Mouse (Mus musculus) embryonic facial prominence, embryonic 12.5 days (tissue): ENCODE data around the gene Shroom4. TPM values are rescaled to one million over a fixed set of nuclear protein-coding genes. Genes with fewer than 3 reads are reported as not detected.
"Not testable (repeated sequence)": the region's sequence is repeated elsewhere in the genome, so short reads cannot be mapped to it uniquely, and the experiment has no call there.

Source experiments
- ATAC-seq: fragments of 200-750 bp; cut with Nextera tagmentation; 2 replicates; pipeline ENCODE4 v1.8.0; 2017; ENCODE audit not compliant: insufficient number of reproducible peaks, insufficient read depth, low FRiP score, low TSS enrichment
- H3K27ac ChIP-seq: fragments of 300-500 bp; sonication (generic); 2 replicates; pipeline ENCODE4 v1.5.1; 2016; ENCODE audit warnings: mild to moderate bottlenecking
- H3K27me3 ChIP-seq: fragments of 300-500 bp; sonication (generic); 2 replicates; pipeline ENCODE4 v1.6.1; 2016; ENCODE audit warnings: mild to moderate bottlenecking, moderate library complexity
- H3K36me3 ChIP-seq: fragments of 300-500 bp; sonication (generic); 2 replicates; pipeline ENCODE4 v1.6.1; 2016; ENCODE audit warnings: mild to moderate bottlenecking
- H3K4me1 ChIP-seq: fragments of 300-500 bp; sonication (generic); 2 replicates; pipeline ENCODE4 v1.6.1; 2016
- H3K4me2 ChIP-seq: fragments of 300-500 bp; sonication (generic); replicated peaks from 2 replicates; pipeline ENCODE4 v1.6.1; 2016; ENCODE audit warnings: mild to moderate bottlenecking, moderate library complexity
- H3K4me3 ChIP-seq: fragments of 300-500 bp; sonication (generic); 2 replicates; pipeline ENCODE4 v1.5.1; 2016; ENCODE audit warnings: mild to moderate bottlenecking
- H3K9ac ChIP-seq: fragments of 300-500 bp; sonication (generic); 2 replicates; pipeline ENCODE4 v1.6.1; 2016; ENCODE audit warnings: mild to moderate bottlenecking, moderate library complexity
- H3K9me3 ChIP-seq: fragments of 300-500 bp; sonication (generic); 2 replicates; pipeline ENCODE4 v1.6.1; 2016; ENCODE audit warnings: mild to moderate bottlenecking, moderate library complexity
- WGBS: fragments of 180-500 bp; shearing (Covaris S2); methylation state at CpG from one replicate; pipeline ENCODE4 v1.1.7; 2016; 5-methylcytosine and 5-hydroxymethylcytosine counted together
- polyA plus RNA-seq: library from polyadenylated mRNA; unstranded; fragments of >200 nt; fragmentation: Nextera tagmentation; extraction: Ambion mirVana; gene quantifications from 2 replicates; pipeline ENCODE4 v1.2.1, GENCODE M21; 2016

Gene Shroom4
- polyA plus RNA-seq, 1 experiment from 2014 or later: 10.1 TPM

DNA sequence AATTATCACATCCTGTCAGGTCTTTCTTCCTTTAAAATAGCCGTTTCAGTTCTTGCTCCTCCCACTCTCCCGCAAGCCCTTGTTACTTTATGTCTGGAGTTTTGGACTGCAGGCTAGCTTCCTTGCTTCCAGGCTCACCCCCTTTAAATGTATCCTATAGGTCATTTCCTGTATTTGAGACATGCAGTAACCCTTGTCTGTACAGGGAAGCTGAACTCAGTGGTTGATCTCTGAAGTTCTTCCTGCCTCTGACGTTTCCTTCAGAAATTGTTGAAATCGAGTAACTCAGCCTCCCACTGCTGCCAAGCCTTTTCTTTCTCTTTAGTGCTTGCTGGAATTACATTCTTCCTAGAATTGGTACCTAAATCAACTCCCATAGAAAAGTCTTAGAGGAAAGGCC is 18.5 kb downstream of the Shroom4 start:
- Histone ChIP-seq H3K36me3 (no peaks in the 10 kb centered on the region), H3K4me1 (no peaks in the 10 kb centered on the region), H3K9me3 (no peaks in the 10 kb centered on the region), H3K9ac (no peak overlapping the region), H3K4me3 (no peak overlapping the region), H3K27ac (no peak overlapping the region), H3K27me3 (no peaks in the 10 kb centered on the region), H3K4me2 (no peak overlapping the region)
- no peak for ATAC-seq
- 52% methylated on average over 4 of the region's 4 CpGs for WGBS

- H3K27ac ChIP-seq: no peak overlapping the region
These were observed 35.6 kb downstream of the Shroom4 start for GRCm38 (mm10) chrX:6435260-6435659.

DNA sequence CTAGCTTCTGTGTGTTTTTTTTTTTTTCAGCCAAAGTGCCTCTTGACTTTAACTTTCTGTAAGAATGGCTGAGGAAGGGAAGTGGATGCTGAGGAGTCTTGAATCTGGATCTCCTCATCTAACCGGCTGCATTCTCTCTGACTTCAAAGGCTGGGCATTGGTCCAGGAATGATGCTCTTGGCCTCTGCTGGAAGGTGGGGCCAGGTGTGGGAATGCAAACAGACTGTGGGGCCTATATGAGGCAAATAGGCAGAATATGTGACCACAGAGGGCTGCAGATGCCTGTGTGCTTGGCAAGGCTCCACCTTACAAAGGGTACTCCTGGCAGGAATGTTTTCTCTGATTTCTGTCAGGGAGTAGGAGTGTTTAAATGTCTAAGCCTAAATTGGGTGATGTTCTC is 46.8 kb downstream of the Shroom4 start:
- Histone ChIP-seq H3K9me3 (no peaks in the 10 kb centered on the region), H3K4me3 (no peak overlapping the region), H3K4me2 (no peak overlapping the region), H3K36me3 (no peaks in the 10 kb centered on the region), H3K4me1 (no peaks in the 10 kb centered on the region), H3K27ac (no peak overlapping the region), H3K9ac (no peak overlapping the region), H3K27me3 (no peaks in the 10 kb centered on the region)
- ATAC-seq: no peak
- WGBS: 55% methylated on average over 1 of the region's 1 CpGs

More at GRCm38 (mm10) chrX:6435260-6435659, 35.6 kb downstream of the Shroom4 start:
- 80% methylated on average over 2 of the region's 2 CpGs for WGBS
- no peak overlapping the region for H3K9ac ChIP-seq
- ATAC-seq: no peak
- H3K27me3 ChIP-seq: no peaks in the 10 kb centered on the region
- H3K4me1 ChIP-seq: no peaks in the 10 kb centered on the region
- no peak overlapping the region for H3K4me3 ChIP-seq
- H3K36me3 ChIP-seq: no peaks in the 10 kb centered on the region
- no peaks in the 10 kb centered on the region for H3K9me3 ChIP-seq
- H3K4me2 ChIP-seq: no peak overlapping the region

DNA sequence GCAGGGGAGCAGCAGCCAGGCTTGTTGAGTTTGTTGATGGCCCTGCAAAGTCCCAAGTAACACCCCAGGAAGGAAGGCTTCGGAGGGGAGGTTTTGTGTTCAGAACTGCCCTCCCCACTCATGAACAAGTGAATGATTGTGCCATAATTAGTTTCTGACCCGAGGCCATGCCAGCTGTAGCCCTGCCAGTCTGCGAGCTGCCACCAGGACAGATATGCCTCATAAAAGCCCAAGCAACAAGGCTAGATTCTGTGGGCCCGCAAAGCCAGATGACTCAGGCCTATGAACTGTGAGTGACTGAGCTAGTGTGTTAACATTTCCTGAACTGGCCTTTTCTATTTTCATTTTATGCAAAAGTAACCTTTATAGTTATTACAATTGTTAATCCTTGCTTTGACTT is 48.3 kb downstream of the Shroom4 start:
- H3K4me3 ChIP-seq: no peak overlapping the region
- no peak for ATAC-seq
- 51% methylated on average over 4 of the region's 4 CpGs for WGBS
- H3K9ac ChIP-seq: no peak overlapping the region
- H3K36me3 ChIP-seq: no peaks in the 10 kb centered on the region
- no peak overlapping the region for H3K27ac ChIP-seq
- no peaks in the 10 kb centered on the region for H3K4me1 ChIP-seq
- H3K4me2 ChIP-seq: no peak overlapping the region
- no peaks in the 10 kb centered on the region for H3K9me3 ChIP-seq
- no peaks in the 10 kb centered on the region for H3K27me3 ChIP-seq

DNA sequence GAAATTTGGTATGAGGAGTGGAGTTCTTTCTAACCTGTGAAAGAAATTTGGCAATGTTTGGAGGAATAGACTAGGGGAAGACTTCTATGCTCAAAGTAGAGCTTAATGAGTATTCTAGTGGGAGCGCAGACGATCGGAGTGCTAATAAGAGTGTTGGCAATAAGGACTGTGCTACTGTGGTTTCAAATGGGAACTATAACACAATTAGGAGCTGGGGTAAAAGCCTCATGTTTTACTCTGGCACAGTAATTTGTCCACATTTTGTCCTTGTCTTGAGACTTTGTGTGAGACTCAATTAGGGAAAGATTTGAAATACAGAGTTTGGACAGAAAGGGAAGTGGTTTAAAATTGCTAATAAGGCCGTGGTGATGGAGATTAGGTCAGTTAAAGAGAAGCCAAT is 53.6 kb downstream of the Shroom4 start:
- Histone ChIP-seq H3K4me2 (no peak overlapping the region), H3K4me3 (no peak overlapping the region), H3K9ac (no peak overlapping the region), H3K9me3 (no peaks in the 10 kb centered on the region), H3K36me3 (no peaks in the 10 kb centered on the region), H3K27me3 (no peaks in the 10 kb centered on the region), H3K4me1 (no peaks in the 10 kb centered on the region), H3K27ac (no peak overlapping the region)
- WGBS: 88% methylated on average over 4 of the region's 4 CpGs
- ATAC-seq: no peak

DNA sequence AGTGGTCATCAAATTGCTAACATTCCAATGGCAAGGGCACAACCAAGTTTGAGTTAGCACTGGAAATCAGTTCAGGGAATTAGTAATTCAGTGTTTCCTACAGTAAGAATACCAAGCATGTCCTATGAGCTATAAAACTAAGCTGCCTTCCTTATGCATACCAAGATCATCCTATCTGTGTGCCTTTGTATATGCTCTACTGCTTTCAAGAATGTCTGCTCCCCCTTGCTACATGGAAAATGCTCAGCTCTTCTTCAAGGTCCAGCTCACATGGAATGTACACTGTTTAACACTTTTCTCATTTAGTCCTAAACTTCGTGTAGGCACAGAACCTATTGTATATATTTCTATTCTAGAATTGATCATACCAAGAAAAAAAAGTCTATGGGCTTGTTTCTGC is 69.6 kb downstream of the Shroom4 start:
- not testable (repeated sequence) for H3K9ac ChIP-seq, H3K4me3 ChIP-seq, H3K27me3 ChIP-seq, H3K27ac ChIP-seq, H3K9me3 ChIP-seq, ATAC-seq, H3K4me2 ChIP-seq, H3K36me3 ChIP-seq, H3K4me1 ChIP-seq
- no CpG with 5 or more reads among the region's 1 CpGs for WGBS

DNA sequence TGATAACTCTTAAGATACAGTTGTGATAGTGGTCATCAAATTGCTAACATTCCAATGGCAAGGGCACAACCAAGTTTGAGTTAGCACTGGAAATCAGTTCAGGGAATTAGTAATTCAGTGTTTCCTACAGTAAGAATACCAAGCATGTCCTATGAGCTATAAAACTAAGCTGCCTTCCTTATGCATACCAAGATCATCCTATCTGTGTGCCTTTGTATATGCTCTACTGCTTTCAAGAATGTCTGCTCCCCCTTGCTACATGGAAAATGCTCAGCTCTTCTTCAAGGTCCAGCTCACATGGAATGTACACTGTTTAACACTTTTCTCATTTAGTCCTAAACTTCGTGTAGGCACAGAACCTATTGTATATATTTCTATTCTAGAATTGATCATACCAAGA is 72.9 kb downstream of the Shroom4 start:
- H3K9me3 ChIP-seq, H3K4me3 ChIP-seq, H3K4me2 ChIP-seq, H3K36me3 ChIP-seq, H3K27me3 ChIP-seq, H3K27ac ChIP-seq, ATAC-seq, H3K9ac ChIP-seq, H3K4me1 ChIP-seq: not testable (repeated sequence)
- WGBS: no CpG with 5 or more reads among the region's 1 CpGs

DNA sequence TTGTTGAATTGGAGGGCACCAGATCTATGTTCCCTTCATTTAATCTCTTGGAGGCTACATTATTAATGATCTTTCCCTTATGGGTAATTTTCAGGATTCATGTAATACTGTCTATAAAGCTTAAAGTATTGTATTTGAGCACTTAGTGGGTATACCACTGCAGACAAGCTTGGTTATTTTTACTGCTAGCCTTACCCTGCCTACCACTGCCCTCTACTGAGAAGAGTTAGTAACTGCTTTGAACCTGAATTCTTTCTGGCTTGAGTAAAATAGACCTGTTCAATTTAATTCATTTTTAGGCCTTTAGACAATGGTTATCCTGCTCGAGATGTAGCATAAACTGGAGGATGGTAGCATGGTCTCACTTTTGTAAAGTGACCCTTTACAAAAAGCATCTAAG is 75.5 kb downstream of the Shroom4 start:
- 29% methylated on average over 1 of the region's 1 CpGs for WGBS
- no peak for ATAC-seq
- no peaks in the 10 kb centered on the region for H3K27me3 ChIP-seq
- H3K36me3 ChIP-seq: no peaks in the 10 kb centered on the region
- no peaks in the 10 kb centered on the region for H3K9me3 ChIP-seq
- H3K27ac ChIP-seq: no peak overlapping the region
- H3K9ac ChIP-seq: no peak overlapping the region
- H3K4me2 ChIP-seq: no peak overlapping the region
- no peaks in the 10 kb centered on the region for H3K4me1 ChIP-seq
- H3K4me3 ChIP-seq: no peak overlapping the region

DNA sequence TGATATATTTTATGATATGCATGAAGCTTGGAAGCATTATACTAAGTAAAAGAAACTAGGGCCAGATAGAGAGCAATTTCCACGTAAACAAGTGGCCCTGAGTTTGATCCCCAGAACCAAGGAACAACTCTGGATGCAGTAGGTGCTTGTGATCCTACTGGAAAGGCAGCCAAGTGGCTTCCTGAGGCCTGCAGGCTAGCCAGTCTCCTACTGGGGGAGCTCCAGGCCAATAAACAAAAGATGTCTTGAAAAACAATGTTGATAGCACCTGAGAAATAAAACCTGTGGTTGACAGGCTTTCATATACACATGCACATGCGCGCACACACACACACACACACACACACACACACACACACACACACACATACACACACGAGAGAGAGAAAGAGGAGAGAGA is 82.6 kb downstream of the Shroom4 start:
- Histone ChIP-seq H3K27me3 (no peaks in the 10 kb centered on the region), H3K9ac (no peak overlapping the region), H3K36me3 (no peaks in the 10 kb centered on the region), H3K4me1 (peaks cover 3% of the 10 kb centered on the region; the same call in 1 of the 2 replicates), H3K27ac (no peak overlapping the region), H3K4me2 (no peak overlapping the region), H3K4me3 (no peak overlapping the region), H3K9me3 (no peaks in the 10 kb centered on the region)
- ATAC-seq: no peak
- WGBS: 78% methylated on average over 4 of the region's 4 CpGs

GRCm38 (mm10) chrX:6483817-6484216 is 84.2 kb downstream of the Shroom4 start:
- Histone ChIP-seq H3K9me3 (no peaks in the 10 kb centered on the region), H3K4me3 (no peak overlapping the region), H3K36me3 (no peaks in the 10 kb centered on the region), H3K4me2 (no peak overlapping the region), H3K4me1 (peaks cover 3% of the 10 kb centered on the region; the same call in 1 of the 2 replicates), H3K27me3 (no peaks in the 10 kb centered on the region), H3K9ac (no peak overlapping the region), H3K27ac (peak overlapping the region; percentile 54; the same call in 1 of the 2 replicates)
- WGBS: 26% methylated on average over 8 of the region's 8 CpGs
- no peak for ATAC-seq

GRCm38 (mm10) chrX:6490433-6490832 is 90.8 kb downstream of the Shroom4 start:
- Histone ChIP-seq H3K9me3 (no peaks in the 10 kb centered on the region), H3K4me3 (no peak overlapping the region), H3K9ac (no peak overlapping the region), H3K27me3 (no peaks in the 10 kb centered on the region), H3K4me1 (peaks cover 1% of the 10 kb centered on the region; the same call in 1 of the 2 replicates), H3K36me3 (no peaks in the 10 kb centered on the region), H3K4me2 (no peak overlapping the region), H3K27ac (no peak overlapping the region)
- WGBS: 52% methylated on average over 4 of the region's 4 CpGs
- ATAC-seq: no peak

DNA sequence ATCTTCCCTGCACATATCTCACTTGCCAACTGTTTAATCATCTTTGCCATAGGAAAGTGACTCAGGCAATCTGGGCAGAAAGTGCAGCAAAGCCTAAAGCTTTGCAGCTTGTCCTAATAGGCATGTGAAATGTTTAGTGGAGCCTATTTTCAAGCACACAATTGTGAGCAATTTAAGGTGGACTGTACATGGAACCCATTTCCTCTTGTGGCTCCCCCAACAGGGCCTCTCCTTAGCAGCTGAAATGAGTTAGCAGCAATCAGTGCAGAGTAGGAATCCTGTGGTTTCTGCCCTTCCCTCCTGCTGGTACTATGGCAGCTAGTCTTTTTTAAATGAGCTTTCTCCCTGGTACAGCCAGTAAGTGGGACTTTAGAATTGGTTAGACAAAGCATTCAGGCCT is 95.8 kb downstream of the Shroom4 start:
- no peak overlapping the region for H3K4me3 ChIP-seq
- no peak overlapping the region for H3K4me2 ChIP-seq
- H3K36me3 ChIP-seq: no peaks in the 10 kb centered on the region
- H3K27ac ChIP-seq: peak overlapping the region; percentile 75; the same call in 1 of the 2 replicates
- H3K9me3 ChIP-seq: no peaks in the 10 kb centered on the region
- H3K9ac ChIP-seq: no peak overlapping the region
- no peaks in the 10 kb centered on the region for H3K27me3 ChIP-seq
- H3K4me1 ChIP-seq: peaks cover 12% of the 10 kb centered on the region
- ATAC-seq: no peak

- no peak for ATAC-seq
- Histone ChIP-seq H3K9ac (no peak overlapping the region), H3K4me3 (no peak overlapping the region), H3K27me3 (no peaks in the 10 kb centered on the region), H3K36me3 (no peaks in the 10 kb centered on the region), H3K4me2 (no peak overlapping the region), H3K9me3 (no peaks in the 10 kb centered on the region), H3K27ac (peak overlapping the region; percentile 75; the same call in 1 of the 2 replicates), H3K4me1 (peaks cover 12% of the 10 kb centered on the region)
- WGBS: 23% methylated on average over 2 of the region's 2 CpGs
These were observed 96.7 kb downstream of the Shroom4 start for GRCm38 (mm10) chrX:6496374-6496773.
